Mouse (Mus musculus) urinary bladder, postnatal 14 days (tissue): ENCODE data around the gene Tmem189.

Experiments
- DNase-seq: peaks from one replicate; pipeline ENCODE4 v3.0.0; 2021; ENCODE audit warnings: low spot score

Tmem189 gene

GRCm38 (mm10) chr2:167593551-167594250 is 95.9 kb downstream of the Tmem189 start:
- DNase-seq = no peak
